Mouse (Mus musculus): ENCODE results near the gene Olfr554. TPM values are rescaled to one million over a fixed set of nuclear protein-coding genes. Genes with fewer than 3 reads are reported as not detected.

The Olfr554 gene
- polyA plus RNA-seq, 1 experiment from 2014 or later: not detected

DNA sequence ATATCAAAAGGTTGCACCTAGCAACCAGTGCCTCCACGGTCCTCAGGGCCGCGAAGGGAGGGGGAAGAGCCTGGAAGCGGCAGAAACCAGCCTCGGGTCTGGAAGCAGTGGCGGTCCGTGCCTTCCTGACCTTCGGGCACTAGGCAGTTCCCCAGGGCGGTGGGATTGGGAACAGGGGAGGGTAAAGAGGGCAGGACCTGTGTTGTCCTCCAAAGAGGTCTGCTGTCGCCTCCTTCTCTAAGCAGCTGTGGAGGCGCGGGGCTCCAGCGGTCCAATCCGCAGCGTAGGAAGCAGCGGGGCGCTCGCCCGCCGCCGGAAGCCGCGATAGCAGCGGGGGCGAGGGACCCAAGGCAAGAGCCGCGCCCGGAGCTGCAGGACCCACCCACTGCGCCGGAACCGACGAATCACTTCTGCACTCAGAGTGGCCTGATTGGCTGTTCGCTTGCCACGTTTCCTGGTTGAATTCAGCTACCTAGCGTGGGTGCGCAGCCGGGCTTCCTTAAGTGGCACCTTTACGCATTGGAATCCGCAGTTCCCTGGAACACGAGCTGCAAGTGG is 48.8 kb downstream of the Olfr554 start, which contains the start of gene Trim68:
Trim68 (minus strand) TSS at position 384 of the 558 bp plus-strand sequence.
- peak within 1 kb of the TSS; percentile 59 for H3K4me3 ChIP-seq
- H3K36me3 ChIP-seq (replicated peaks): no peaks in the 10 kb centered on the region
- peak within 1 kb of the TSS; percentile 71 for H3K4me2 ChIP-seq
- peak within 1 kb of the TSS; percentile 77 for H3K27ac ChIP-seq
- peaks cover 6% of the 10 kb centered on the region for H3K4me1 ChIP-seq
- no peaks in the 10 kb centered on the region for H3K27me3 ChIP-seq (replicated peaks)
- 0% methylated on average over 40 of the region's 40 CpGs for WGBS
- peak within 1 kb of the TSS; percentile 66 for H3K9ac ChIP-seq
- H3K9me3 ChIP-seq: no peaks in the 10 kb centered on the region
- peak; percentile 100 for ATAC-seq (replicated peaks)

Other genes starting within 250 kb of the Olfr554 start
- 44.7 and 48.9 TPM in 2 replicates for gene Rrm1, start 196.7 kb upstream of the Olfr554 start, polyA plus RNA-seq (2015; fragmentation: Nextera tagmentation; extraction: Ambion mirVana)
- 0.60 and 0.93 TPM in 2 replicates for gene Olfr543, start 156.8 kb upstream of the Olfr554 start, polyA plus RNA-seq (2015; fragmentation: Nextera tagmentation; extraction: Ambion mirVana)
- 0.09 and 0.11 TPM in 2 replicates for gene Olfr544, start 150.1 kb upstream of the Olfr554 start, polyA plus RNA-seq (2015; fragmentation: Nextera tagmentation; extraction: Ambion mirVana)
- gene Olfr545, start 138.9 kb upstream of the Olfr554 start, polyA plus RNA-seq (2015; fragmentation: Nextera tagmentation; extraction: Ambion mirVana): 0.30 and 0.38 TPM in 2 replicates
- gene Olfr547, start 103.7 kb upstream of the Olfr554 start, polyA plus RNA-seq (2015; fragmentation: Nextera tagmentation; extraction: Ambion mirVana): not detected in 2 replicates
- gene Olfr548-ps1, start 97.5 kb upstream of the Olfr554 start, polyA plus RNA-seq (2015; fragmentation: Nextera tagmentation; extraction: Ambion mirVana): not detected in 2 replicates
- not detected in 2 replicates for gene Olfr549, start 88.6 kb upstream of the Olfr554 start, polyA plus RNA-seq (2015; fragmentation: Nextera tagmentation; extraction: Ambion mirVana)
- 0.28 TPM in 1 of 2 replicates, not detected in the other for gene Trim21, start 72.9 kb upstream of the Olfr554 start, polyA plus RNA-seq (2015; fragmentation: Nextera tagmentation; extraction: Ambion mirVana)
- gene Olfr550, start 67.0 kb upstream of the Olfr554 start, polyA plus RNA-seq (2015; fragmentation: Nextera tagmentation; extraction: Ambion mirVana): not detected in 2 replicates
- not detected in 2 replicates for gene Olfr551, start 46.5 kb upstream of the Olfr554 start, polyA plus RNA-seq (2015; fragmentation: Nextera tagmentation; extraction: Ambion mirVana)
- gene Olfr552, start 40.7 kb upstream of the Olfr554 start, polyA plus RNA-seq (2015; fragmentation: Nextera tagmentation; extraction: Ambion mirVana): not detected in 2 replicates
- not detected in 2 replicates for gene Olfr553, start 20.2 kb upstream of the Olfr554 start, polyA plus RNA-seq (2015; fragmentation: Nextera tagmentation; extraction: Ambion mirVana)
- not detected in 2 replicates for gene Olfr555, start 20.4 kb downstream of the Olfr554 start, polyA plus RNA-seq (2015; fragmentation: Nextera tagmentation; extraction: Ambion mirVana)
- not detected in 2 replicates for gene Olfr556, start 26.5 kb downstream of the Olfr554 start, polyA plus RNA-seq (2015; fragmentation: Nextera tagmentation; extraction: Ambion mirVana)
- 6.2 and 8.5 TPM in 2 replicates for gene Trim68, start 48.9 kb downstream of the Olfr554 start, polyA plus RNA-seq (2015; fragmentation: Nextera tagmentation; extraction: Ambion mirVana)
- gene Olfr557, start 57.5 kb downstream of the Olfr554 start, polyA plus RNA-seq (2015; fragmentation: Nextera tagmentation; extraction: Ambion mirVana): not detected in 2 replicates
- gene Olfr558, start 63.8 kb downstream of the Olfr554 start, polyA plus RNA-seq (2015; fragmentation: Nextera tagmentation; extraction: Ambion mirVana): 0.05 TPM in 1 of 2 replicates, not detected in the other
- gene Olfr33, start 80.6 kb downstream of the Olfr554 start, polyA plus RNA-seq (2015; fragmentation: Nextera tagmentation; extraction: Ambion mirVana): not detected in 2 replicates
- not detected in 2 replicates for gene Olfr559, start 89.1 kb downstream of the Olfr554 start, polyA plus RNA-seq (2015; fragmentation: Nextera tagmentation; extraction: Ambion mirVana)
- gene Olfr560, start 120.9 kb downstream of the Olfr554 start, polyA plus RNA-seq (2015; fragmentation: Nextera tagmentation; extraction: Ambion mirVana): not detected in 2 replicates
- gene Olfr78, start 121.0 kb downstream of the Olfr554 start, polyA plus RNA-seq (2015; fragmentation: Nextera tagmentation; extraction: Ambion mirVana): 0.09 TPM in 1 of 2 replicates, not detected in the other
- gene Olfr561, start 132.8 kb downstream of the Olfr554 start, polyA plus RNA-seq (2015; fragmentation: Nextera tagmentation; extraction: Ambion mirVana): not detected in 2 replicates
- not detected in 2 replicates for gene Olfr564, start 165.0 kb downstream of the Olfr554 start, polyA plus RNA-seq (2015; fragmentation: Nextera tagmentation; extraction: Ambion mirVana)
- not detected in 2 replicates for gene Olfr566, start 220.3 kb downstream of the Olfr554 start, polyA plus RNA-seq (2015; fragmentation: Nextera tagmentation; extraction: Ambion mirVana)
- not detected in 2 replicates for gene Olfr568, start 238.7 kb downstream of the Olfr554 start, polyA plus RNA-seq (2015; fragmentation: Nextera tagmentation; extraction: Ambion mirVana)